Mouse (Mus musculus) kidney, postnatal 0 days (tissue): ENCODE measurements at regions not wholly inside any gene's neighbourhood (a gene's known extent, or its start where the extent isn't known, plus 50 kb on each side); places are given as distances from the start of the nearest gene placed in this dataset.

Experiments used
- ATAC-seq: fragments of 200-750 bp; cut with Nextera tagmentation; replicated peaks from 2 replicates; pipeline ENCODE4 v1.8.0; 2017; ENCODE audit warnings: low read depth, moderate number of reproducible peaks, moderate TSS enrichment, moderate library complexity; ENCODE audit not compliant: low FRiP score
- DNase-seq: peaks from one replicate; pipeline ENCODE4 v3.0.0-alpha.2; 2016; ENCODE audit warnings: low spot score
- H3K27ac ChIP-seq: fragments of 300-500 bp; sonication (generic); 2 replicates; pipeline ENCODE4 v1.5.1; 2014; ENCODE audit warnings: mild to moderate bottlenecking
- H3K27me3 ChIP-seq: fragments of 300-500 bp; sonication (generic); 2 replicates; pipeline ENCODE4 v1.6.1; 2014; ENCODE audit warnings: low read length, mixed read lengths; ENCODE audit not compliant: insufficient read depth
- H3K36me3 ChIP-seq: fragments of 300-500 bp; sonication (generic); 2 replicates; pipeline ENCODE4 v1.6.1; 2014; ENCODE audit warnings: low read length, mixed read lengths; ENCODE audit not compliant: insufficient read depth
- H3K4me1 ChIP-seq: fragments of 300-500 bp; sonication (generic); replicated peaks from 2 replicates; pipeline ENCODE4 v1.6.1; 2014; ENCODE audit warnings: antibody characterized with exemption, low read length, mixed read lengths; ENCODE audit not compliant: insufficient read depth
- H3K4me2 ChIP-seq: fragments of 300-500 bp; sonication (generic); 2 replicates; pipeline ENCODE4 v1.6.1; 2014; ENCODE audit warnings: mild to moderate bottlenecking, low read length, moderate library complexity, mixed read lengths
- H3K4me3 ChIP-seq: fragments of 300-500 bp; sonication (generic); replicated peaks from 2 replicates; pipeline ENCODE4 v1.5.1; 2014; ENCODE audit warnings: low read depth, low read length
- H3K9ac ChIP-seq: fragments of 300-500 bp; sonication (generic); 2 replicates; pipeline ENCODE4 v1.6.1; 2014; ENCODE audit warnings: low read depth, low read length
- H3K9me3 ChIP-seq: fragments of 300-500 bp; sonication (generic); replicated peaks from 2 replicates; pipeline ENCODE4 v1.6.1; 2016; ENCODE audit warnings: low read length, inconsistent platforms, mixed read lengths
- CTCF ChIP-seq: IDR thresholded peaks from 2 replicates; pipeline ENCODE4 v1.5.1; 2016; ENCODE audit warnings: antibody characterized with exemption, low read depth, mild to moderate bottlenecking, moderate library complexity
- WGBS: fragments of 180-500 bp; shearing (Covaris S2); extraction: QIAGEN DNeasy Blood & Tissue Kit; methylation state at CpG from one replicate; pipeline ENCODE4 v1.1.7; 2014; 5-methylcytosine and 5-hydroxymethylcytosine counted together

DNA sequence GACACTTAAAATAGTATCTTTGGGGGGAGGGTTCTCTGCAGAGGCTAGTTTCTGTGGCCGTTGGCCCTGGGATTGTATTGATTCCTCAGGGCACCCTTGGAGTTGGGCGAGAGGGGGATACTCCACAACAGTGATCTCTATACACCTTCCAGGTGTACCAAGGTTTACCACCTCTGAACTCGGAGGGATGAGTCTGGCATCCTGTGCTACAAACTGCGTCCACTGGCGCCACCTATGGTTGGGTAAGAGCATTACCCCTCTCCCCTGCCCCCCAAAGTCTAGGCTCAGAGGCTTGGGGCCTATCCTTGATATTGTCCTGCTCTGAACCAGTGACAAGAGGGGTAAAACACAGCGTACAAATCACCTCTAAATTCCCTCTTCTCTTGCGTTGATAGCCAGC, 62.2 kb downstream of the Gm17728 start:
- H3K9me3 ChIP-seq, result no peaks in the 10 kb centered on the region
- no peaks in the 10 kb centered on the region for H3K4me1 ChIP-seq
- H3K27ac ChIP-seq, result no peak overlapping the region
- 74% methylated on average over 7 of the region's 7 CpGs for WGBS
- no peak for DNase-seq
- no peaks in the 10 kb centered on the region for H3K36me3 ChIP-seq
- H3K4me3 ChIP-seq, result no peak overlapping the region
- no peak overlapping the region for H3K4me2 ChIP-seq
- no peak for ATAC-seq
- peak; percentile 23; the same call in 1 of the 2 replicates for TF ChIP-seq CTCF
- no peak overlapping the region for H3K9ac ChIP-seq
- no peaks in the 10 kb centered on the region for H3K27me3 ChIP-seq

DNA sequence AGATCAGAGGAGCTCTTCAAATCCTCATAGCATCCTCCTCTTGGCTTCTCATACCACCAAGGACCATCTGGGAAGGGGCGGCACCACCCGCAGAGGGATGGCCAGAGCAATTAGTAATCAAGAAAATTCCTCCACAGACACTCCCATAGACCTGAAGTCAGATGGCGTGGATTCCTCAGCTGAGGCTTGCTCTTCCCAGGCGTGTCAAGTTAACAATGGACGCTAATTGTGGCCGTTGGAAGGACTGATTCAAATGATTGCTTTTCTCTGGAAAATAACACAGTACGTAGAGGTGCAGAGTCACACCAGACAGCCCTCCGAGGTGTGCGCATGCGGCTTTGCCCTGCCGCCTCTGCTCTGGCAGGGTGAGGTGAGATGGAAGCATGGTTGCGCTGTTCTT, 62.7 kb downstream of the Gm17728 start:
- 62% methylated on average over 12 of the region's 12 CpGs for WGBS
- H3K4me2 ChIP-seq, result no peak overlapping the region
- ATAC-seq, result no peak

DNA sequence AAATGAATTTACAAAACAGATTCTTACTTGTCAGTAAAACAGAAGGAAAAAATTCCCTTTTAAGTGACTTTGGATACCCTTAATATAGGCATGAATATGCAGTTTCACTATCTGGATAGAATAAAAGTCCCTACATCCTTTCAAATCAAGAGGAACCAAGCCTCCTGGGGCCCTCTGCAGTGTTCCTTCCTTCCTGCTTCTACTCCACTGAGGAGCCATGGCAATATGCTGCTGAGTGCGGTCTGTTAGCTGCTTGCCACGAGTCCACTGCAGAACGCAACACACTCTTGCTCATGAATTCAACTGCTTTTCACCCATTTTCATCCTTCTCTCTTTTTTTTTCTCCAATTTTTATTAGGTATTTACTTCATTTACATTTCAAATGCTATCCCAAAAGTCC, 107.5 kb downstream of the Gm17728 start:
- Histone ChIP-seq H3K4me3 (no peak overlapping the region), H3K4me1 (no peaks in the 10 kb centered on the region), H3K9me3 (no peaks in the 10 kb centered on the region), H3K27me3 (no peaks in the 10 kb centered on the region), H3K27ac (no peak overlapping the region), H3K4me2 (no peak overlapping the region), H3K9ac (no peak overlapping the region), H3K36me3 (no peaks in the 10 kb centered on the region)
- ATAC-seq (no peak), DNase-seq (no peak)
- 75% methylated on average over 3 of the region's 3 CpGs for WGBS
- TF ChIP-seq CTCF, result no peak

More for the DNA sequence above, 62.7 kb downstream of the Gm17728 start:
- DNase-seq, result no peak
- no peak overlapping the region for H3K4me3 ChIP-seq
- no peaks in the 10 kb centered on the region for H3K4me1 ChIP-seq
- no peaks in the 10 kb centered on the region for H3K36me3 ChIP-seq
- no peaks in the 10 kb centered on the region for H3K27me3 ChIP-seq
- TF ChIP-seq CTCF, result no peak
- H3K9me3 ChIP-seq, result no peaks in the 10 kb centered on the region
- no peak overlapping the region for H3K27ac ChIP-seq
- H3K9ac ChIP-seq, result no peak overlapping the region

DNA sequence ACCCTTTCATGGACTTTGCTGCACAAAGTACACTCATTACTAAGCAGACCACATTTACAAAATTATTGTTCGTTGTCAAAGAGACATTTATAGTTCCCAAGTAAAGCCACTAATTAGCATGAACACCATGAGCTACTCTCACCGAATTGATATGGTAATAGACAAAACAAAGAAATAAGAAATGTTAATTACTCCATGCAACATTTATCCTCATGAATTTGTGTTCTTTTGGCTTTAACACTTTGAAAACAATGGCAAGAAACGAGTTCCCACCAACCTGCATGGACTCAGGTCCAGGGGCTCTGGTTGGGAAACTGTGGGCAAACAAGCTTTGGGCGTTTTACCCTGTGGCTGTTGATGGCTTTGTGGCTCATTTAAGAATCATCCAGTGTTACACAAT, 114.2 kb downstream of the Gm17728 start:
- H3K27me3 ChIP-seq, result no peaks in the 10 kb centered on the region
- no peak for TF ChIP-seq CTCF
- DNase-seq, result no peak
- no peak for ATAC-seq
- no peak overlapping the region for H3K27ac ChIP-seq
- H3K4me3 ChIP-seq, result no peak overlapping the region
- no peaks in the 10 kb centered on the region for H3K36me3 ChIP-seq
- WGBS, result 73% methylated on average over 4 of the region's 4 CpGs
- H3K9me3 ChIP-seq, result no peaks in the 10 kb centered on the region
- no peak overlapping the region for H3K9ac ChIP-seq
- H3K4me2 ChIP-seq, result no peak overlapping the region
- H3K4me1 ChIP-seq, result no peaks in the 10 kb centered on the region

DNA sequence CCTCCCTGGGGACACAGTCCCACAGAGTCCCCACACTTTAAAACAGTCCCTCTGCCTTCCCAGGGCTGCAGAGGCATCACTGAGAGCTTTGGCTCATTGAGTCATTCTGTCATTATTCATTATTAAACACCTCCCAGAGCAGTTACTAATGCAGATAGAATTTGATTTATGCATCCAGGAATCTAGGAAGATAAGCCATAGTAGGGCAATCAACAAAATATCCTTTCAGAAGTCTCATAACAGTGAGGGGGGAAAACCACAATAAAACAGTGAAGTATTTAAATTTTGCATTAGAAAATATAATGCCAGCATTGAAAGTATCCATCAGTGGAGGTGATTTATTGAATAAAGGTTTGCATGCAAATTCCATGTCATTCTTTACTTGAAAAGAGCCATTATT, 116.5 kb downstream of the Gm17728 start:
- no peak for ATAC-seq
- H3K4me3 ChIP-seq, result no peak overlapping the region
- H3K9ac ChIP-seq, result no peak overlapping the region
- H3K27me3 ChIP-seq, result no peaks in the 10 kb centered on the region
- TF ChIP-seq CTCF, result no peak
- H3K4me2 ChIP-seq, result no peak overlapping the region
- no peaks in the 10 kb centered on the region for H3K36me3 ChIP-seq
- H3K4me1 ChIP-seq, result no peaks in the 10 kb centered on the region
- DNase-seq, result no peak
- H3K27ac ChIP-seq, result no peak overlapping the region
- no peaks in the 10 kb centered on the region for H3K9me3 ChIP-seq

DNA sequence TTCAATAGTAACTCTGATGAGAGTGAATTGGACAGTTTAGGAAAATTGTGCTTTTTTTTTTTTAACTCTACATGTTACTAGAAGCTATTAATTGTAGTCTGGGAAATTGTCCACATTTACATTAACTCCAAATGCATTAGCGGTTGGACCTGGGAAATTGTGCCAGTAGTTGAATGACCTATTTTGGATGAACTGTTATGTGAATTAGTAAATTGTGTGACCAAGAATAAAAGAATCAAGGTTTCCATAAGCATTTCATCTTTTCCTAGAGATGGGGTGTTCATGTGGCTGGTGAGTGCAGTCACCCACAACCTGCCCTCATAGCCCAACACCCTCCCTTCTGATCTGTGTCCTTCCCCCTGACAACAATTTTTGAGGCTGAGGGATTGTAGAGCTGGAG, 118.3 kb downstream of the Gm17728 start:
- no peaks in the 10 kb centered on the region for H3K9me3 ChIP-seq
- H3K36me3 ChIP-seq, result no peaks in the 10 kb centered on the region
- WGBS, result 96% methylated on average over 1 of the region's 1 CpGs
- TF ChIP-seq CTCF, result no peak
- no peak overlapping the region for H3K4me2 ChIP-seq
- no peak overlapping the region for H3K9ac ChIP-seq
- H3K4me1 ChIP-seq, result no peaks in the 10 kb centered on the region
- H3K4me3 ChIP-seq, result no peak overlapping the region
- H3K27me3 ChIP-seq, result no peaks in the 10 kb centered on the region
- ATAC-seq (no peak), DNase-seq (no peak)
- no peak overlapping the region for H3K27ac ChIP-seq

DNA sequence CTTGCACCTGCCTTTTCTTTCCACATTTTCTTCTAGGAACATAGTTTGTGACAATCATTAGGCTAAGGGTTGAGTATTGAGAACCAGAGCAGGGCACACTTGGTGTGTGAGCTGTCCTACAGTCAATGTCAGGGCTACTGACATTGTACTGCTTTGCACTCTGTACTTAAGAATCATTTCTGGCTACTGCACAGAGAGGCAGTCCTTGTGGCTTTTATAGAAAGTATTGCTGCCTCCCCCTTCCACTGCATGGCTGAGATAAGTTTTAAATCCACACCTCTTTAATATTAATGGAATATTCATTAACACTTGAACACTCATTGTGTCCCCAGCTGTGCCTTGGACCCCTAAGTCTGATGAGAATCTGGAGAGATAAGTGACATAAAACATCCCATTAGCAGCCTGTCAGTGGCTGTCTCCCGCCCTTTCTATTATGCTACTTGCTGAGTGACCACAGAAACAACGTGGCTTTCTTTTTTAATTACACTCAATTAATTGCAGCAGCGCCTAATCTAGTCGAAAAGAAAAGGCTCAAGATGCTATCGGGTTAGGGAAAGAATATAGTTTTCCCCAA, 121.5 kb downstream of the Gm17728 start:
- Histone ChIP-seq H3K27me3 (no peaks in the 10 kb centered on the region), H3K4me1 (no peaks in the 10 kb centered on the region), H3K4me2 (no peak overlapping the region), H3K27ac (no peak overlapping the region), H3K9me3 (no peaks in the 10 kb centered on the region), H3K36me3 (no peaks in the 10 kb centered on the region), H3K9ac (no peak overlapping the region), H3K4me3 (no peak overlapping the region)
- WGBS, result 80% methylated on average over 5 of the region's 5 CpGs
- ATAC-seq, result no peak
- TF ChIP-seq CTCF, result no peak
- DNase-seq, result no peak
